Mouse (Mus musculus) gastrocnemius, postnatal 10 days (tissue): ENCODE results near the gene Gm13090. TPM values are rescaled to one million over a fixed set of nuclear protein-coding genes. Genes with fewer than 3 reads are reported as not detected.

Experiments used
- DNase-seq: peaks from one replicate; pipeline ENCODE4 v3.0.0; 2021; ENCODE audit warnings: mixed read lengths
- total RNA-seq, 2 experiments: library from RNA; stranded (reverse); gene quantifications; 2 replicates each; pipeline ENCODE4 v1.2.3; 2021

The Gm13090 gene
- total RNA-seq, 2 experiments from 2014 or later: not detected

GRCm38 (mm10) chr4:151097104-151097438 is 7.7 kb downstream of the Gm13090 start:
- DNase-seq: no peak

GRCm38 (mm10) chr4:151103646-151104045 is 14.3 kb downstream of the Gm13090 start:
- DNase-seq: no peak

DNA sequence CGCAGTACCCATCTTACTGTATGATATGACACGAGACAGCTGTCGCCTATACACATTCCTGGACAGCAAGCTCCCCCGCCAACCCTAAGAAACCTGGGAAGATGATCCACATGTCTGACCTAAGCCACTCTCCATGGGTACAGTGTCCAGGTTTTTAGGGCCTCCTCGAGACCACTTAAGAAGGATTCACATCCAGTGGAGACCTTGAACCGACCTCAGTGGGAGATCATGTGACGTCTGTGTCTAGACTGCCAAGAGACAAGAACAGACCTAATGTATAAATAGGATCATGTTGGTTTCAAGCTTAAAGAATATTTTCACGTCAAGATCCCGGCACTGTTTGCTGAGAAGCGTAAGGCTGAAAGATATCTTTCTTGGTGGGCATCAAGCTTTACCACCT is 14.8 kb downstream of the Gm13090 start:
- no peak for DNase-seq

DNA sequence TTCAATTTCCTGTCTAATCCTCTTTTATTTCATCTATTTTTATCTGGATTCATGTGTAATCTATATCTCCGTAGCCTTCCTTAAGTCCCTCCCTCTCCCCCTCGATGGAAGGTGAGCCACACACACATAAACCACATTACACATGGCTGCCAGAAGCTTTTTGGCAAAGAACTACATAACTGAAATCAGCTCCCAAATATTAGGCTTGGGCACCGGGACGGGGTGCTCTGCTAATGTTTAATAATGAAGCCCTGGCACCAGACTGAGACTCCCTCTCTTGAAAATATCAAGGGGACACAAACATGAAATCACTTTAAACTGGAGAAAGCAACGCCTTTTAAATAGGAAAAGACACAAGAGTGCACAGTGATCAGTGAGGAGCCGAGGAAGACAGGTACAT is 16.5 kb downstream of the Gm13090 start:
- DNase-seq: no peak

DNA sequence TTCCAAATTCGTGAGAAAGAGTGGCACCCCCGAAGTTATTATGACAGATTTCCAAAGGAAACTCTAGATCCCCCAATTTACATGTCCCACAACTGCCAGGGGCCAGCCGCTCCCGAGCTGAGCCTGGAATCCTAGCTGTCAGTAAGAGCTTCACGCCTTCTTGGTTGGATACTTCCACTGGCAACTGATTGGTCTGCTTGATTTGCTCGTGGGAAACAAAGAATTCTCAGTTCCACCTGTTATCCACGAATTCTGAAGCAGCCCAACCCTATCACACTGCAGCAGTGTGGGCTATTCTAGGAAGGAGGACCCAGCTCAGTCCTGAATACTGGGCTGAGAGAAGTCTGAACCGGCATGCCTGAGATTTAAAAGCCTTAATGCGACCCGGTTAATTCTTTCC is 17.1 kb downstream of the Gm13090 start:
- no peak for DNase-seq

GRCm38 (mm10) chr4:151107131-151108001 is 18.0 kb downstream of the Gm13090 start:
- DNase-seq: no peak

DNA sequence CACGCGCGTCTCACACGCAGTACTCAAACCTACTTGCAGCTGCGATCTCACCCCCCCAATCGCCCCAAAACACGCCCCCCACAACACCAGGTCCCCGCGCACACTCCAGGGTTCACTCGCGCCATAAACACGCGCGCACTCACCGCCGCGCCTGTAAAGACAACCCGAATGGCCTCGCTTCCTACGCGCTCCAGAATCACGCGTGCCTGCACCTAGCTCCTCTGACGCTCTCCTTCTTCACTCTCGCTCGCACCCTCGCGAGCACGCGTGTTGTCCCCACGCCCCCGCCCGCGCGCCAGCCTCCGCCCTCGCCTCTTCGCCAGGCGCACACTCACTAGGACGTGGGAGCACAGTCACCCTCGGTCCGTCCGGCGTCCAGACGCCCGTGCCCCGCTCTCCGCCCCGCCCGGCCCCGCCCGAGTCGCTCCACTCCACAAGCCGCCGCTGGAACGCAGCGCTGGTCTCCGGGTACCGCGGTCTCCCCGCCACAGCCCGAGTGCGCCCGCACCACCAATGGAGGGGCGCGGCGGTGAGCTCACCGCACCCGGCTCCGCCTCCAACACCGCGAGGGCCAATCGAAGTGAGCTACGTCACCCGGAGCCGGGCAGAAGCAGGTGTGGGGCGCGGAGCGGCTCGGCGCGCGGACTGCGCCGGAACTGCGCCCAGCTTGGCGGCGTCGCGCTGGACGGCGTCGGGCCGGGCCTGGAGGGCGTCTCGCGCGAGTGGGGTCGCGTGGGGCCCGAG is 18.8 kb downstream of the Gm13090 start:
- peak; percentile 87 for DNase-seq

- no peak for DNase-seq
These were observed 19.5 kb downstream of the Gm13090 start for GRCm38 (mm10) chr4:151108834-151109241.

DNA sequence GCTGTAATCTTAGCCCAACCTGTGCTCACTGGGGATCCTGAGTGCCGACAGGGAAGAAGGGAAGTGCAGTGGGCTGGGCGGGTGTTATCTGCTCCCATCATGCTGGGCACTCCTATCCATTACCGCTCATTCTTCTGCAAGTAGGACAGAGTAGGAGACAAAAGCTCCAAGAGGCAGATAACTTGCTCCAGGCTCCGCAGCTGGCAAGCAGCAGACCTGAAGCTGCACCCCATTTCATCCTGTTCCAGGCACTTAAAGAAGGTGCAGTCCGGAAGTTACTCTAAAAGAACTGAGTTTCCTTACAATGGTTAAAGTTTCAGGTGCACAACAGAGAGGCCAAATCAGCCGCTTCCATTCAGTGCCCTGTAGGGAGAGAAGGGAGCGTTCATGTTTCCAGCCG is 21.9 kb downstream of the Gm13090 start:
- DNase-seq: no peak

- no peak for DNase-seq
These were observed 25.2 kb downstream of the Gm13090 start for GRCm38 (mm10) chr4:151114574-151114973.

- no peak for DNase-seq
These were observed 29.5 kb downstream of the Gm13090 start for GRCm38 (mm10) chr4:151118883-151119282.

GRCm38 (mm10) chr4:151127636-151128548 is 38.5 kb downstream of the Gm13090 start:
- DNase-seq: no peak

DNA sequence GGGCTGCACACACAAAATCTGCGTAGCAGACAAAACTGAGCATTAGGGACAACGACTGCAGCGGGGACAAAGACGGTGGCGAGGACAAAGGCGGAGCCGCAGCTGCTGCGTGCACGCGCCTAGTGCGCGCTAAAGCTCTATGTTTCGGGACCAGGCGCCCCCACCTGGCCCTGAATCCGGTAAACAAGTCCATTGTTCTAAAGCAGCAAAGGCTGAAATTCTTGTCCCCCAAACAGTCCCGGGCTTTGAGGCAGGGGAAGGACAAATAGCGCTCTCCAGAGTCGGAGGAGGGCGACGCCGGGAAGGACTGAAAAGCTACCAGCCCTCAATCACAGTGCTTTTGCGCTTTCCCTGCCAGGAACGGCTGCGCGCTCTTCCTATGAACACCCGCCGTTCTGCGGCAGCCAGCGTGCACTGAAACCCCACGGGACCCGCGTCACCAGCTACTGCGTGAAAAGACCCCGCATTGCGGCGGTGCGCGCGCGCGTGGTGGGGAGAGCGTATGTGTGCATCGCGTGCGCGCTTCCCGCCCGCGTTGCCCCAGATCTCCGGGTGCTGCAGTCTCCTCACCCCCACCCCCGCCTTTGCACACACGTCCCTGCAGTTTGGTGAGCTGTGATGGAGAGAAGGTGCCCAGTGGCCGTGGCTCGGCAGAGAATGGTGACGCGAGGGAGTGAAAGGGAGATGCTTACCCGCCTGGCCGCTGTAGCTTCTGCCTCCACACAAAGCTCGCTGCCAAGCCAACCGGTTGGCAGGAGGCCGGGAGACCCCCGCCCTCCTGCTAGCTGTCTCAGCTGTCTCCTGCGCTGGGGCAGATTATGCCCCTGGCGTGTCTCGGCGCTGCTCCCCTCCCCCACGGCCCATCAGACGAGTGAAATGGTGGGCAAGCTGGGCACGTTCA is 39.5 kb downstream of the Gm13090 start:
- peak; percentile 39 for DNase-seq

GRCm38 (mm10) chr4:151129725-151130557 is 40.6 kb downstream of the Gm13090 start:
- DNase-seq: peak; percentile 54

DNA sequence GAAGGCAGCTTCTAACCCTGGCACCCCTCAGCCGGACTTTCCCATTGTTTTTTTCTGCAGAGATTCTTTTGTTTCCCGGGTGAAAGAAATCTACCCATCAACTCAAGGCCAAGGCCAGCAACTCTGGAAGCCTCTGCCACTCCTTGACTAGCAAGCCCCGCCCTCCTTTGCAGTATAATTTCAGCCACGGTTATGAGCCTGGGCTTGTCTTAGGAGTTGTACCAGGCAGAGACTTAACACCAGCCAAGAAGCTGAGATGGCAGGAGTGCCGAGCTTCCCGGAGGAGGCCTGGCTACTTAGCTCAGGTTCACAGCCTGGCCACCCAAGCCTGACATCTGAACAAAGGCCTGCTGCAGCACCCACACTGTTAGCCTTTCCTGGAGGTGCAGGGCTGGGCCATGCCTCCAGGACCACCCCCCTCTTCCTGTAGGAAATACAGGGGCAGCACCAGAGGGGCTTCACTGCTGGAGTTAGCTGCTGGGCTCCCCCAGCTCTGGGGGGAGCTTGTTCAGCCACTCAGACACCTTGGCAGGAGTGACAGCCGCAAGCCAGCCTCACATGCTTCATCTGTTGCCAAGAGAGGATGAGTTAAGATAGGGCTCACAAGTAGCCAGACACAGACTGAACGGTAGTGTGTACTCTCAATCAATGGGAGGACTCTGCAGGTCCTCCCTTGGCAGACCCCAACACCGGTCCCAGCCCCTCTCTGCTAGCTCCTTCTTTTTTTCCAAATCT is 41.6 kb downstream of the Gm13090 start:
- no peak for DNase-seq

- DNase-seq: peak; percentile 50
These were observed 43.1 kb downstream of the Gm13090 start for GRCm38 (mm10) chr4:151132493-151132892.

- no peak for DNase-seq
These were observed 44.4 kb downstream of the Gm13090 start for GRCm38 (mm10) chr4:151133760-151134159.

GRCm38 (mm10) chr4:151135491-151135890 is 46.1 kb downstream of the Gm13090 start:
- no peak for DNase-seq

DNA sequence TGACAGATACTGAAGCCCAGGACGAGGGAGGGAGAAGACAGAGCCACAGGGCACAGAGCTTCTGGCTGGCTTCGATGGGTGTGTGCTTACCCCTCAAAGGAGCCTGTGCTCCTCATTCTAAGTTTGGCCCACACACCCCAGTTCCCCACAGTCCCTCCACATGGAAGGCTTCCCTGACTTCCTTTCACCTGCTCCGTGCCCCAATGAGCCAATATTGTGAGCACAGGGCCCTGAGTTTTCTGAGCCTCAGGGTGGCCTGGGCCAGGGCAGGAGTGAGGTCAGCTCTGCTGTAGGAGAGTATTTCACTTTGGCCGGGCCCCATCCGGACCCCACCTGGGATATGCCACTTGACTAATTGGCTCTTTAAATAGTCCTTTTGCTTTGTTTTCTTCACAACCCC is 48.3 kb downstream of the Gm13090 start:
- DNase-seq: no peak

DNA sequence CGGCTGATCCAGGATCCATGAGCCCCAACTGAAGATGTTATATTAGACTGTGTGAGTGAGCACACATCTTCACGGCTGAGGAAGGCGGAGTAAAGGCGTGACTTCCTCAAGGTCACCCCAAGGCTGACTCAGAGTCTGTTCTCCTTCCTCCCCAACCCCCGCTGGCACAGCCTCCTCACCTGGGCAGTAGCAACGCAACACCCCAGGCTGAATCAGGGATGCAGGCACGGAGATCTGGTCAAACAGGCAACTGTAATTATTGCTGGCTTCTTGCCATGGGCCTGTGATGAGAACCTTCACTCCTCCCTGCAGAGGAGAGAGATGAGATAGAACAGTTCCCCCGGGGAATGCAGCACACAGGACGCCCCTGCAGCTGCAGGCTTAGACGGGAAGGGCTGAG is 48.8 kb downstream of the Gm13090 start:
- no peak for DNase-seq
